ENCODE assay signal across 21 mouse cellular contexts in the genomic region with DNA sequence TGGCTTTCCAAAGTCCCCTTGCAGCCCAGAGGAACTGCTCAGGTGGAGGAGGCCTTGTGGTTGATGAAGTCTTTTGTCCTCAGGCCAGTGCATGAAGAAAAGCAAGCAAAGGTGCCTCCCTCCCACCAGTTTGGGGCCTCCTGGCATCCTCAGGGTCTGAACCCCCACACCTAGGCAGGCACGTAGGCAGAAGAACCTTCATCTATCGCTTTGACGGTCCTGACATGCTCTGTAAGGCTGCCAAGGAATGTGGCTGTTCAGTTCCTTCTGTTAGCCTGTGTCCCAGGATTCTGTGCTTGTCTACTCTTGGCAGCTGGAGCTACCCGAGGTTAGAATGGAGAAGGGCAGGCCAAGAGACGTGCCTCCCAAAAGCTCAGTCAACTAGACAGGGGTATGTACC.
A peak's percentile ranks its signal among the peaks of the same experiment; 100 is the strongest.
DNase-seq lines count a peak whose midpoint lies in the region; ATAC-seq and TF ChIP-seq lines count a peak whose summit lies in the region.
"Had no signal": no experiment of that assay in that cellular context is flagged by ENCODE, and none has a peak within 500 bp of the region (broad histone marks: within the 10 kb centered on the region; RNA-seq: fewer than 3 reads in every experiment).

No protein-coding gene starts in this region.

- H3K4me1 ChIP-seq in megakaryocyte, embryonic 14.5 days, result no peaks in the 10 kb centered on the region
- H3K4me1 ChIP-seq: forebrain, embryonic 12.5 days; heart, embryonic 13.5 days had no signal

- ATAC-seq in megakaryocyte, adult 5-6 weeks (ENCODE audit: poor library complexity, severe bottlenecking), result no peak
- ATAC-seq in erythroblast, adult 5-6 weeks (replicated peaks; ENCODE audit: low FRiP score, poor library complexity, severe bottlenecking), result no peak
- ATAC-seq: activated CD4-positive, CD25-positive, alpha-beta regulatory T cell, adult 4 months; forebrain, embryonic 16.5 days; hindbrain, embryonic 16.5 days; inflammation-experienced regulatory T-cells, adult 6 months; Patski had no signal

- no peak for TF ChIP-seq CTCF in brain, embryonic 14.5 days (IDR thresholded peaks at IDR 0.05; ENCODE audit: borderline replicate concordance, extremely low read depth, insufficient read depth, insufficient read length)

- peak overlapping the region; percentile 53 for H3K4me3 ChIP-seq in megakaryocyte, embryonic 14.5 days (replicated peaks)
- H3K4me3 ChIP-seq: forebrain, embryonic 12.5 days; heart, embryonic 13.5 days; hindbrain, embryonic 12.5 days had no signal

- H3K36me3 ChIP-seq in megakaryocyte, embryonic 14.5 days (replicated peaks; ENCODE audit: low read length), result no peaks in the 10 kb centered on the region
- H3K36me3 ChIP-seq: forebrain, embryonic 12.5 days; heart, embryonic 13.5 days; hindbrain, embryonic 12.5 days had no signal

- H3K9me3 ChIP-seq in megakaryocyte, embryonic 14.5 days, result peaks cover 47% of the 10 kb centered on the region
- H3K9me3 ChIP-seq: forebrain, embryonic 12.5 days; heart, embryonic 13.5 days; hindbrain, embryonic 12.5 days had no signal

- peak; percentile 6 for DNase-seq in brain, embryonic 14.5 days (ENCODE audit: low read depth)
- peak; percentile 67 for DNase-seq in fat pad, adult 2 months (ENCODE audit: extremely low read depth, low read depth, low spot score)
- no peak for DNase-seq in spleen, postnatal 4 days (ENCODE audit: low spot score in 2 of 2)
- DNase-seq in cerebellum, postnatal 36 days, result no peak
- DNase-seq: adrenal gland, postnatal 14 days; cerebellum, adult 18-20 months; cerebellum, adult 9-11 months; gastrocnemius, postnatal 25 days; heart, adult 11 months; heart, postnatal 36 days had no signal

- no peaks in the 10 kb centered on the region for H3K27me3 ChIP-seq in megakaryocyte, embryonic 14.5 days (replicated peaks)
- H3K27me3 ChIP-seq: forebrain, embryonic 12.5 days; heart, embryonic 13.5 days; hindbrain, embryonic 12.5 days; Patski had no signal

- no peak for TF ChIP-seq POLR2A in brain, embryonic 14.5 days (IDR thresholded peaks at IDR 0.05; ENCODE audit: borderline replicate concordance, extremely low read depth, insufficient read depth, insufficient read length, poor library complexity, severe bottlenecking)

Comparison
In these comparisons a context has a peak if more than half of its experiments do, and no peak if none do; other contexts are left out.
1. DNase-seq: peak in brain, embryonic 14.5 days (single experiment) and fat pad, adult 2 months (single experiment); none in spleen, postnatal 4 days (0 of 2) and cerebellum, postnatal 36 days (0 of 2).